Mouse (Mus musculus) layer of hippocampus, adult 11-12 months (tissue): ENCODE results near the gene Ccdc191.

ENCODE experiments used
- DNase-seq: peaks from one replicate; pipeline ENCODE4 v3.0.0; 2022; ENCODE audit warnings: low spot score

Ccdc191 gene

GRCm38 (mm10) chr16:43889208-43890004 is at the start of gene Ccdc191:
TSS of gene Ccdc191 (plus strand) at chr16:43889800.
- peak; percentile 100 for DNase-seq

DNA sequence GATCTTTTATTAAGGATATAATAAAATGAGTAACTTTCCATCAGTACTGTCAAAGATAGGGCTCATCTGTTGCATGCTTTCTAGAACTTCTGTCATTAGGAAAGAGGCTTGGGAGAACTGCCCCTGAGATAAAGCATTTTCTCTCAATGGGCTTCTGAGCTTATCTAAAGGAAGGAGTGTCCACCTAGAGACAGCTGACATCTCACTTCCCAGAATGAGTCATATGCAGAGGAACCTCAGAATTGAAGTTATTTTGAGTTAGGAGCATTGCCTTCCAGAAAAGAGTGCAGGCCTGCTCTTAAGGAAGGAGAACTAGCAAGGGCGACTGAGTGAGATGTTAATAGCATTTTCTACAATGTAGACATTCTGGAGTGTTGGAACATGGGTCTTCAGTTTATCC is 48.4 kb upstream of the Ccdc191 start:
- DNase-seq = no peak

DNA sequence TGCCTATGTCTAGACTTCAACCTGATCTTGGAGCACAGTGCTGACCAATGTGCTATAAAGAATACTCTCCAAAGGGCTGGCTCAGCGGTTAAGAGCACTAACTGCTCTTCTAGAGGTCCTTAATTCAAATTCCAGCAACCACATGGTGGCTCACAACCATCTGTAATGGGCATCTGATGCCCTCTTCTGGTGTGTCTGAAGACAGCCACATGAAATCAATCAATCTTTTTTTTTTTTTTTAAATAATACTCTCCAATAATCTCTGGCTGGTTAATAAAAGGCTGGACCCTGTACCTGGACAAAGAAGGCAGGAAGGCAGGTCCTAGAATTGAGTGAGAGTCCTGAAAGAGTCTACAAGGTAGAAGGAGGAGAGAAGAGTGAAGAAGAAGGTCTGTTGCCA is 39.8 kb upstream of the Ccdc191 start:
- no peak for DNase-seq

- DNase-seq = no peak
Observed at GRCm38 (mm10) chr16:43858941-43859476, 30.6 kb upstream of the Ccdc191 start.

DNA sequence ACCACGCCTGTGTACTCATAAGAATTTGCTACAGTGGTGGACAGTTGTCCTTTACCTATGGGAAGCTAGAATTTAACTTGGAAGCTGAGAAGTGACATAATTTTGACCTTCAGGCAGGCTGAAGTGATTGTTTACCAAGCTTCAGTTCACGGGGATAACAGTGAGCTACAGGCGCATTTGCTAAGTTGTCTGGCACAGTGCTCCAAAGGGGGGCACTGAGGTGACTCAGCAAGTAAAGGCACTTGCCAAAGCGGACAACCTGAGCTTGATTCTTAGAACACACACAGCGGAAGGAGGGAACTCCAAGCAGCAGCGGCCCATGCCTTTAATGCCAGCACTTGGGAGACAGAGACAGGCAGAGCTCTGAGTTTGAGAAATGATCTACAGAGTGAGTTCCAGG is 29.0 kb upstream of the Ccdc191 start:
- no peak for DNase-seq

- DNase-seq = no peak
Observed at GRCm38 (mm10) chr16:43869805-43870204, 19.8 kb upstream of the Ccdc191 start.

GRCm38 (mm10) chr16:43871419-43871818 is 18.2 kb upstream of the Ccdc191 start:
- no peak for DNase-seq

- no peak for DNase-seq
Observed at GRCm38 (mm10) chr16:43879769-43880168, 9.8 kb upstream of the Ccdc191 start.

- no peak for DNase-seq
Observed at GRCm38 (mm10) chr16:43881636-43882035, 8.0 kb upstream of the Ccdc191 start.

DNA sequence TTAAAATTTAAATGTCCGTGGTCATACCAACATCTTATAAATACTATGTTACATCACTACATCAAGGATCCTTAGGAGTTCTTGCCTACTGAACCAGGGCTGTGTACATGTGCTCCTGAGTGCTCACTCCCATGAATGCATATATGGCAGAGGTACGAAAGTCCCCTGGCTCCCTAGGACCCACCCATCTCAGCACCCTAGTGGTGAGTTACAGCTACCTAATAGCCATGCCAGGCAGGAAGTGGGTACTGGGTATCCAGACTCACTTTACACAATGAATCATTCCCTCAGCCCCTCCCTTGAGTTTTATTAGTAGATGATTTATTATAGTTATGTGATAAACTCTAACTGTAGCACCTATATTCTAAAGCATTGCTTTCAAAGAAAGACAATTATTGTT is 7.3 kb upstream of the Ccdc191 start:
- no peak for DNase-seq

DNA sequence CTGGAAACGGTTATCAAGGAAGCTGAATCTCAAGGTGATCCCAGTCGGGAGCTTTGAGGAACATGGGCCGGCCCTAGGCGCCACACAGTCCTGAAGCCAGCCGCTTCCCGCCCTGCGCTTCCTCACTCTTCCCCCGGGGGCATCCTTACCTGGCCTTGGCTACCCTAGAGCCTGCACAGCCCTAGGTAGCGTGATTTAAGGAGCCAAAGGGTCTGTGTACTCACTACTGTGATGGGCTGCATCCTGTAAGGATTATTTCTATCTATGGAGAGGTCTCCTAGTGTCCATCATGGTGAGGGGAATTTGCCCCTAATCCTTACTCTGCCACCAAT is 371 bp downstream of the Ccdc191 start:
- DNase-seq = no peak

GRCm38 (mm10) chr16:43890747-43891336 is 1.2 kb downstream of the Ccdc191 start:
- no peak for DNase-seq

- no peak for DNase-seq
Observed at GRCm38 (mm10) chr16:43894501-43894900, 4.9 kb downstream of the Ccdc191 start.

DNA sequence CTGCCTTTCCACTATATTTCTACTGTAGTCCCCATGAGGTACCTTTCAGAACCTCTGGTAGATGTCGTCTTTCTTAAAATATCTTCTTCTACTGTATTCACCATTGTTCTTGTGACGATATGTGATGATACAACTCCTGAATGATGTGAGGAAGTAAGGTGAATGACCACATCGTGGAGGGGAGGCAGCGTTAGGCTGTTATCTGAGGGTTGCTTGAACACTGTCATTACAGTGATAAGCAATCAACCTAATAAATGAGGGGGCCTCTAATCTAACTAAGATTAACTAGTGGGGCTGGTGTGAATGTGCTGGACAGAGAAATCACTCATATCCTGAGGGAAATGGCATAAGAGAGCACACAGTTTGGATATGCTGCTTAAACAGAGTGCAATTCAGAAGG is 10.5 kb downstream of the Ccdc191 start:
- DNase-seq = no peak

- DNase-seq = no peak
Observed at GRCm38 (mm10) chr16:43900571-43900970, 11.0 kb downstream of the Ccdc191 start.

DNA sequence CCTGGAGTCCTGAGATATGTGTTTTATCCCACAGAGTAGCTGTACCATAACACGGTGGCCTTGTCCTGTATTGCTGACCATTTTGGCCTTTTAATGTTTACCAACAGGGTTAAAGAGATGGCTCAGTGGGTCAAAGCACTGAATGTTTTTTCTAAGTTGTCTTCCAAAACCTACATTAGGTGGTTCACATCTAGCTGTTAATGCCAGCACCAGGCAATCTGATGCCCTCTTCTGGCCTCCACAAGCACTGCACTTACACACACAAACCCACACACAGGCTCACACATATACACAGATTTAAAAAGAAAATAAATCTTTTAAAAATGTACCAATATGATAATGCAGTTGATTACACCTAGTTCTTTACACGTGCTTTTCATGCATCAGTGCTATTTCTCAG is 19.3 kb downstream of the Ccdc191 start:
- no peak for DNase-seq

DNA sequence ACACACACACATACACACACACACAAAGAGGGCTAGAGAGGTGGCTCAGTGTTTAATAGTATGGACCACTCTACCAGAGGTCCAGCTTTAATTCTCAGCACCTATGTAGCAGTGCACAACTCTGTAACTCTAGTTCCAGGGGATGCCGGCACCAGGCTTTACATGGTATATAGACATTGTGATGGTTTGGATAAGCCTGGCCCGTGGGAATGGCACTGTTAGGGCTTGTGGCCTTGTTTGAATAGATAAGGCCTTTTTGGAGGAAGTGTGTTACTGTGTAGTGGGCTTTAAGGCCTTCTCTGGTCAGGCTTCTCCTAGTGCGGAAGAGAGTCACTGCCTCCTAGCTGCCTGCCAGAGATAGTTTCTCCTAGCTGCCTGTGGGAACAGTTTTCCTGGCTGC is 29.3 kb downstream of the Ccdc191 start:
- no peak for DNase-seq

DNA sequence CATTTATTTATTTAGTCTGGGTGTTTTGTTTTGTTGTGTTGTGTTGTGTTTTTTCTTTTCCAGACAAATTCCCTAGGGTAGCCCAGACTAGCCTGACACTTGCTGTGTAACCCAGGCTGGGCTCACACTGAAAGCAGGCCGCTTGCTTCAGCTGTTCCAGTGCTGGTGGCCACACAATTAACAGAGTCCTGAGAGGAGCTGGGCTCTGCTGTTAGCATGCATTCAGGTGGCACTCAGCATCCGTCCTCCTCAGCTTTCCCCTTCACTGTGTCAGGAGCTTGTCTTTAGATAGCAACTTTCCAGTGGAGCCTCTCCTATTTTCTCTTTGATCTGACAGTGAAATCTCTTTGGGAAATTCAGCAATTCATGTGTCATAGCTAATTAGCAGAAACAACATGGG is 32.4 kb downstream of the Ccdc191 start:
- no peak for DNase-seq

GRCm38 (mm10) chr16:43922630-43923029 is 33.0 kb downstream of the Ccdc191 start:
- DNase-seq = no peak

GRCm38 (mm10) chr16:43925001-43925558 is 35.5 kb downstream of the Ccdc191 start:
- no peak for DNase-seq

- no peak for DNase-seq
Observed at GRCm38 (mm10) chr16:43925846-43926245, 36.2 kb downstream of the Ccdc191 start.

- no peak for DNase-seq
Observed at GRCm38 (mm10) chr16:43926341-43926859, 36.8 kb downstream of the Ccdc191 start, which contains the start of gene Qtrt2. TSS of gene Qtrt2 (minus strand) at chr16:43926809.

GRCm38 (mm10) chr16:43930577-43930976 is 41.0 kb downstream of the Ccdc191 start:
- DNase-seq = no peak
